Mouse (Mus musculus) adrenal gland, adult 18-20 months (tissue): ENCODE results near the gene Hsd17b3. TPM values are rescaled to one million over a fixed set of nuclear protein-coding genes. Genes with fewer than 3 reads are reported as not detected.

Experiments
- DNase-seq, 2 experiments: peaks; one replicate each; pipeline ENCODE4 v3.0.0; 2021 to 2022; ENCODE audit warnings: low spot score in 2 of 2
- long read RNA-seq, 2 experiments: library from polyadenylated mRNA; stranded (forward); transcript quantifications; one replicate each; pipeline ENCODE4 v2.0.0; 2021
- total RNA-seq, 2 experiments: library from RNA; stranded (reverse); gene quantifications; 1 replicate in 1 of 2; 2 replicates in 1 of 2; pipeline ENCODE4 v1.2.3; 2021

Hsd17b3 gene
- total RNA-seq: 1 to 10 TPM in 1 of 2 experiments, under 1 TPM in 1; 0.74 to 2.2 TPM
- long read RNA-seq, experiment 1: 0 reads
- long read RNA-seq, experiment 2, partial matches to known transcripts: 1 of 1 reads
- long read RNA-seq, experiment 2, other reads (novel, unspliced or antisense): 0 of 1 reads

DNA sequence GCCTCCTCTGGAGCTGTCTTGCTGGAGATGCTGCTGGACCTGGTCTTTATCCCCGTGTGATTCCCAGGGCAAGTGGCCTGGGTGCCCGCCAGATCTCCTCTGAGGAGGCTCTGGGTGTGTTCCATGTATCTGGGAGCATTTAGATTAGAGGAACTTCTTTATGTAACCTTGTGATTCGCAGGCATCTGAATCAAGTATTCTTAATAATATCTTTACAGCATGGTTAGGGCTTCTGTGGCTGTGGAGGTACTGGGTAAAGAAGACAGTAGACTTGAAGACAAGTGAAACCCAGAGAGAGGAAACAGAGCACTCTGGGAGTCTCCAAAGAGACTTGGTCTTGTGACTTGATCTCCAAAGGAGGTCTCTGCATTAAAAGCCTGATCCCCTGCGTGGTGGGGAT, at the start of gene Hsd17b3:
Hsd17b3 (minus strand) TSS at position 101 of the 400 bp plus-strand sequence.
- no peak for DNase-seq

DNA sequence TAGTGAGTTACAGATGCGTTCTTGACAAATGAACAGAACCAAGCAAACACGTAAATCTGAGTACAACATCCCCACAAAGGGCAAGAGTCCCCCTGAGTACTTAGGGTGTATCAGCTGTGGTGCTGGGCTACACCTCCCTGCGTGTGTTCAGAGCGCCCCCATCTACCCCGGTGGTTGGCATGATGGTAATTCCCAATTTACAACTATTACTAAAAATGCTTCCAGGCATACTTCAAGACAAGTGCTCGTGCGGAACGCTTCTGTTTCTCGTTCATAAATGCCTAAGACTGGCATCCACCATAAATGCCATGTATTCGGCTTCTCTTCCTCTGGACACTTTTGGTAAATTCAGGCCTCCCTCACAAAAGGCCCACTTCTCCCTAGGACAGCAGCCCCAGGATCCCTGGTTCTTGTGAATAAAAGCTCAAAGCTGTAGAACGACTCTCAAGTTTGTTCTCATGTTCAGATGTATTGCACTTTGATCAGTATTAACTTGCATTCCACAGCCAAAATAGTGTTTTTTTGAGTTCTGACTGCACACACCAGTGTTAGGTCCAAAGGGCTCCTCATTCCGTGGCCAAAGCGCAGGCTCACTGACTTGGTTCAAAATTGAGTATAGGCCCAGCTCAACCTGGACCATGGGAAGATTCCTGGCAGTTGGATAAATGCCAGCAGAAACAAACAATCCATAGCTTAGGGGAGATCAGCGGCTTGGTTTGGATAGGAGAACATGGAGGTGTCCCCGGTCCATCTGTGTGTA, 40.8 kb upstream of the Hsd17b3 start:
- peak; percentile 42 to 49 for DNase-seq

DNA sequence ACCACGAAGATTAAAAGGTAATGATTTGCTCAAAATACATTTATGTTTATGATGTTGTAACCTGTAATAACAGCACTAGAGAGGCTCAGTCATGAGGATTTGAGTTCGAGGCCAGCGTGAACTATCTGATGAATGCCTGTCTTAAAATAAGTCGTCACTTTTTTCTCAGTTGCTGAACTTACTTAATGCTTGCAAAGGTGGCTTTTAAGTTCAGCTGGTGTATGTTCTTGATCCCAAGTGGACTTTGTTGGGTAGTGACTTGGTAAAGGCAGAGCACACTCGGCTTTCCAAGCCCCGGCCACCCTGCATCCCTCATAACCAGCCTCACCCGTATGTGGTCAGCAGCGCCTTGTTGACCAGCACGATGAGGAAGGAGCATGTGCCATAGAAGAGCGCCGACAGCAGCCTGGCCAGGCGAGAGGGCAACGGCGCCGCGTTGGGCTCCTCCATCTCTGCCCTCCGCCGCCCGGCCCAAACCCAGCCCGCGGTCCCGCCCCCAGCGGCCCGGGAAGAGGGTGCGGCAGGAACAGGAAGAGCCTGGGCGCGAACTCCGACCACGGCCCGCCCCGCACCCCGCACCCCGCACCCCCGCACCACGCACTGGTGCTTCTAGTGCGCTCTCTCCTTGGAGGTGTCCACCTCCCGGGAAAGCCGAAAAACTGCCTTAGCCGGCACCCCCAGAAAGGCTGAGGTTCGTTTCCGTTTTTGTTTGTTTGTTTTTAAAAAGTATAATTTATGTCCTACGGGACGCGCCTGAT, 40.0 kb upstream of the Hsd17b3 start, which contains the start of gene Slc35d2:
Slc35d2 (minus strand) TSS at position 511 of the 758 bp plus-strand sequence.
- peak; percentile 77 to 84 for DNase-seq

DNA sequence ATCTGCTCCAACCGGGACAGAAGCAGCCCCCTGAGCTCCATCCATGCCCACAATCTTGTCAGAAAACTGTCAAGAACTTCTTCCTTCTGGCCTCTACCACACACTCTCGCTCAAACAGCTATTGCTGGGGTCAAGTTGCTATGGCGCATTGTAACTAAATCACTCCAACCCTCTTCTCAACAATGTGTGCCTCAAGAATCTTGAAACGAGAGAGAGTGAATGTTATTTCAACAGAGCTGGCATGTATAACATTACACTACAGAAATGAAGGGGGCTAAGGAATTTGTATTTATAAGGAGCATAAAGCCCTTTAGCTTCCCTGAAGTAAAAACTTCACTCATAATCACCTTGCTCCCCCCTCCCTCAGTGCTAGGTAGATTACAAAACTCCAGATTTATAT, 37.3 kb upstream of the Hsd17b3 start:
- DNase-seq: no peak

DNA sequence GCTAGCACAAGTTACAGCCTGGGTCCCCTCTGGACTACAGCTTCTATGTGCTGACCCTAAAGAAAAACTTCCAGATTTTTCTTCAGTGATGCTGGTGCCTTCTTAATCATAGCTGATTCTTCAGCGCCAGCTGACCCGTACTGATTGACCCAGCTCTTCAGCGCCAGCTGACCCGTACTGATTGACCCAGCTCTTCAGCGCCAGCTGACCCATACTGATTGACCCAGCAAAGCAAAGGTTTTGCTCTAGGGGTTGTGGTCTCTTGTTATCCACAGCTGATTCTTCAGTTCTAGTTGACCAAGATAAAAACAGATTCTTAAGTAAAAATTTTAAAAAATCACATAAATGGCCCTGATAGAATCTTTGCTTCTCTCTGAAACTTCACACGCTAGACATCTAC, 35.9 kb upstream of the Hsd17b3 start:
- no peak for DNase-seq

DNA sequence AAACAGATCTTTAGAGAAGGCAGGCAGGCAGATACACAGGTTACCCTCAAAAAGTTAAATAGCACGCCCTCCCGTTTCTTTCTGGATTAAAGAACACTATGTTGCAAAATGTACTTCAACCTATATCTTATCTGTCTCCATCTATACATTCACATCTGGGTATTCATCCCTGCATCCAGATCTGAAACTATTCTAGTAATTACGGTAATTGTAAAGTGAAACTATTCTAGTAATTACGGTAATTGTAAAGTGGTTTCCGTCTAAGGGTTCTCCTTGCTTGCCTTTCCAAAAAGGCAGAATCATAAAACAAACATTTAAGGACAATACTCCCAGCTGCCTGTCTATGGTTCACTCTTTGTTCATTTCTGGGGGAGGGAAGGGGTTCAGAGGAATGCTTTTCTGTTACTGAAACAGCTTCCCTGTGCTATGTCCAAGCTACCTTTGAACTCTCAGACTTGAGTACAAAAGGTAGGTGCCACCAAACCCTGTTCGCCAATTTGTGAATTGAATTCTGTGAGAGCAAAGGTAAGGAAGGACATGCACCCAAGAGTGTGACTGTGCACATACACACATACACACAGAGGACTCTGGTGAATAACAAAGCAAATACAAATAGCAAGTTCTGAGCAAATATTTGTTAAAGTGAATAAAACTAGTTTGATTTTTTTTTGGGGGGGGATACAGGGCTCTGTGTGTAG, 34.6 kb upstream of the Hsd17b3 start:
- DNase-seq: no peak

DNA sequence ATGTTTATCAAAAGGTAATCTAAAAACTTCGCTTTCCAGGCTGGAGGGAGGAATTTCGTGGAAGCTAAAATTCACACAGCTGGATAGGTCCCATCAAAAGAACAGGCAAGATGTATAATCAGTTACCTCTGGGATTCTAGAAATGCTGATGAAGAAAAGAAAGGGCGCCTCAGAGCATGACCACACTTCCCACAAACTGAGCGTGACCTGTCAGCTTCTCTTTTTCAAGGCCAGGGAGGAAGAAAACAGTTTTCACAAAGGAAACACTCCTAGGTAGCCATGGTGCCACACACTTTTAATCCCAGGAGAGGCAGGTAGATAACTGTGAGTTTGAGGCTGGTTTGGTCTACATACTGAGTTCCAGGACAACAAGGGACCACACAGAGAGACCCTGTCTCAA, 31.7 kb upstream of the Hsd17b3 start:
- DNase-seq: no peak

DNA sequence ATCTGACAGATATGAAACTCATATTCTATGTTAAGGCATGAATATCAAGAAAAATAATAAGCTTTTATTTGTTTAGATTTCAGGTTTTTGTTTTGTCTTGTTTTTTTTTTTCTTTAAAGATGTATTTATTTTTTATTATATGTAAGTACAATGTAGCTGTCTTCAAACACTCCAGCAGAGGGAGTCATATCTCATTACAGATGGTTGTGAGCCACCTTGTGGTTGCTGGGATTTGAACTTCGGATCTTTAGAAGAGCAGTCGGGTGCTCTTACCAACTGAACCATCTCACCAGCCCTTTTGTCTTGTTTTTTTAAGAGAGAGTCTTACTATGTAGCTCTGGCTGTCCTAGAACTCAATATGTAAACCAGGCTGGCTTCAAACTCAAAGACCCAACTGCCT, 28.4 kb upstream of the Hsd17b3 start:
- DNase-seq: no peak

DNA sequence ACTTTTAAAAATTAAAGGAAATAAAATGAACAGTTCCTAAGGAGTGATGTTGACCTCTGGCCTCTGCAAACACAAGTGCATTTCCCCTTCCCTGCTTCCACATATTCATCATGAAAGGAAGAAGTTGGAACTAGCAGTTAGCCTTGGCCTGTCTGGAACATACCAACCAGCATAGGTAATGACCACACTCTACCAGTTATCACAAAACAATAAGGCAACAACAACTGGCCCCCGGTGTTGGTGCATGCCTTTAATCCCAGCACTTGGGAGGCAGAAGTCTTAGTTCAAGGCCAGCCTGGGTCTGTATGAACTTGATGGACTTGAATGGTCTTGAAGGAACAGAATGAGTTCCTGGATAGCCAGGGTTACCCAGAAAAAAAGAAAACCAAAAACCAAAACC, 21.4 kb upstream of the Hsd17b3 start:
- DNase-seq: no peak

DNA sequence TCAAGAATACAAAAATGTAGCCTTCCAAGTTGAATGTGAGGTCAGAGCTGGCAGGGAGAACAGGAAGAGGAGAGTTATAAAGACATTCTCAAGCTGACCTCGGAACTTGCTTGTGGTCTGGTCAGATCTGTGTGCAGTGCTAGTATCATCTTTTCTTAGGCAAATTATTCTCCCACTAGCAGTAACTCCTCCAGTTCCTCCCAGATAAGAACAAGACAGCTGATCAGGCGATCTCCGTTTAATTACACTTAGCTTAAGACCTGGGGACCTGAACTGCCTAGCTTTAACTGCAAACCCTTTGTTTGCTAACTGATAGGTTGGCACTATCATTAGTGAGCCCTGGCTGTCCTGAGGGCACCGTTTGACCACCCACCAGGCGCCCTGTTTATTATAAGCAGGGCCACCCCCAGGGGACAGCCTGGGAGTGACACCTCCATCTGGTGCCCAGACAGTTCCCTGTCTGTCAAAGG, 19.4 kb upstream of the Hsd17b3 start:
- DNase-seq: no peak

DNA sequence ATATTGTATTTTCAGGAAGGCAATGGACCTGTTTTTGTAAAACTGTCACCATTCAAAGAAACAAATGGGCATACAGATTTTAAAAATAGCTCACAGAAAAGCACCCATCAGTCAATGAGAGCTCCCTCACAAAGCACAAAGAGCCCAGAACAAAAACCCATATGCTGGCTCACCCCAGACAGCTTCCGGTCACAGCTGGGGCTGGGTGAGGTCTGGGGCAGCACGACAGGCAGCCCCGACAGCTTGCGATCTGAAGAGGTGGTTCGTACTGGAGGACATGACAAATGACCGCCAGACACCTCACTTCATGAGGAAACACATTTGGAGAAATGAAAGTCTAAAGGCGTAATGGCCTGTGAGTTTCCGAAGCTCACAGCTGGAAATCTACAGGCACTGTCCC, 18.5 kb upstream of the Hsd17b3 start:
- DNase-seq: no peak

DNA sequence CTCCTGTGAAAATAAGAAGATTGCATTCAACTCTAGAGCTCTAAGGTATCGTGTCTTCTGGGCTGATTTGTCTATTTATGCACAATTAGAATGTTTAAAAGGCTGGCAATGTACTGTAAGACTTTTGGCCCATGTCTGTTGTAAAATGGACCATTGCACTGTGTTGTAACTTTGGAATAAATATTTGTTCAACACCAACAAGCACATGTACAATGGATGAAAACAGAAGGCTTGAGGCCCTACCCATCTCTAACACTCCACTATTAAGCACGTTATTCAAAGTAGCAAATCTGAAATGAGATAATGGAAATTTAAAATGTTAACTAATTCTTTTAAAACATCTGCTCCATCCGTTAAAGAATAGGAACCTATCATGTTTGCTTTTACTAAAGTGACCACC, 18.1 kb upstream of the Hsd17b3 start:
- DNase-seq: no peak

DNA sequence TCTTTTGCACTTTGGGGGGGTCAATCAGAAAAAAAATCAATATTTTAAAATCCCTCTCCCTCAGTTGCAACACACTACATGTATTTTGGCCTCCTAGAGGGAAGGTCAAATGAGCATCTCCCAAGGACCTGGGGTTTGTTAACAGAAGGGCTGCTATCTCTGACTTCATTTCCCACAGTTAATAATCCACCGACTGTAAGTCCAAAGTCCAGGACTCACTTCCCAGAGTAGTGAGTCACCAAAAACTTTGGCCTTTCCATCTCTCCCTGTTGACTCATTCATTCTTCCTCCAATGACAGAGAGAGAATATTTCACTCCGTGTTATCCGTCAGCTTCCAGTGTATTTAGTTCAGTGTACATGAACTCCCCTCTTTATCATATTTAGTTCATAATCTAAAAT, 16.7 kb upstream of the Hsd17b3 start:
- no peak for DNase-seq

DNA sequence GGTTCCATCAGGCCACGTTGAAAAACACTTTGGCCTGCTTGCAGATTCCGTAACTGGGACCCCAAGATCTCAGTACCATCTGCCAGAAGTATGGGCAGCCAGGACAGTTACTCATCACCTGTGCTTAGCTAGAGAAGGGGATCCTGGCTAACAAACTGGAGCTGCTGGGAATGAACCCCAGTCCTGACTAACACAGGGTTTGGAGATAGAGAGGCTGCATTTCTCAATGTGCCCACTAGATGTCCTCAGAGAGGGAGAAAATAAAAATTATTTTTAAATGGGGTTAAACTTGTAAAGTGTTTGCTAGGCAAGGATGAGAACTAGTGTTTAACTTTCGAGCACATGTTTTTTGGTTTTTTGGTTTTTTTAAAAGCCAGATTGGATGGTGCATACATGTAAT, 11.2 kb upstream of the Hsd17b3 start:
- peak in 1 of 2 experiments; percentile 38 for DNase-seq

DNA sequence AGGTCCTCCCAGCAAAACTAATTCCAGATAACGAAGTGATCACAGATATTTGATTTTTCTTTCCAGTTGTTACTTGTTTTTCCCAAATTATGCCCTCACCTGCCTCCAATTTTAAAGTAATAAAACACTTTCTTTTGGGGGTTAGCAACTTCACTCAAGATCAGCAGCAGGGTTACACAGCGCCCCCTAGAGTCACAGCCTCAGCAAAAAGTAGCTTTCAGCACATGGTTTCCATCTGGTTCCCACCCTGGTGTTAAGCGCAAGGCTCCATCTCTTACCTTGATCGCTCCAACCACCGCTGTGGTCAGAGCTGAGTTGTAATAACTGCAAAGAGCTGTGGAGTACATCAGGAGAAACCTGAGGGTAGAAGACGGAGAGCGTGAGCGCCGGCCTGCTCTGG, 10.0 kb upstream of the Hsd17b3 start:
- peak in 1 of 2 experiments; percentile 34 for DNase-seq

DNA sequence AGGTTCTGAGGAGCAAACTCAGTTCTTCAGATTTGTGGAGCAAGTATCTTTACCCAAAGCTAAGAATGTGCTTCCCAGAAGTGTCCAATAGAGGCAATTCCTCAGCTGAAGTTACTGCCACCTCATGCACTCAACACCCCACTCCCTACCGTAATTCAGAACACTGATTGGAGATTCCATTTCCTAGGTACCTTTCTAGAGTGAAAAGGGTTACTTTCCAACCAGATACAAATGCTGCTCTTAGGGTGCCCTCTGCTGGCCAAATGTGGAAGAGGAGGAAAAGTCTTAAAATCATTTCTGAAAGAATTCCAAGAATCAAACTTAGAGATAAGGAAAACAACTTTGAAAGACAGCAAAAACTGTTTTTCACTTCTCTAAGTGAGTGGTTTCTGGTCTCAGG, 4.3 kb upstream of the Hsd17b3 start:
- peak; percentile 78 to 83 for DNase-seq

DNA sequence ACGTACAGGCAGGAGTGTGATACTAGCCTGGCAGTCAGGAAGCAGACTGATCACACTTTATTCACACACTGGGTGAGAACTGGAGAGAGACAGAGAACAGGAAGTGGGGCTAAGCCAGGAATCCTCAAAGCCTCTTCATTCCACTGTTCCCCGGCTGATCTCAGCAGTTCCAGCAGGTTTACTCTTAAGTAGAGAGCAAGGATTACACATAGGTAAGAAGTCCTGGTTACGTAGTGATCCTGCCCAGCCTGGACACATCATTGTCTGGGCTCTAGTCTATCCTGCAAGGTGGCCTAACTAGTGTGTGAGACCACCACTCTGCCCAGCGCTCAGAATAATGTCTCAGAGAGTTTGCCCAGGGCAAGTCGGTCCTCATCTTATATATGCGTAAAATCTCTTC, 3.7 kb upstream of the Hsd17b3 start:
- no peak for DNase-seq

DNA sequence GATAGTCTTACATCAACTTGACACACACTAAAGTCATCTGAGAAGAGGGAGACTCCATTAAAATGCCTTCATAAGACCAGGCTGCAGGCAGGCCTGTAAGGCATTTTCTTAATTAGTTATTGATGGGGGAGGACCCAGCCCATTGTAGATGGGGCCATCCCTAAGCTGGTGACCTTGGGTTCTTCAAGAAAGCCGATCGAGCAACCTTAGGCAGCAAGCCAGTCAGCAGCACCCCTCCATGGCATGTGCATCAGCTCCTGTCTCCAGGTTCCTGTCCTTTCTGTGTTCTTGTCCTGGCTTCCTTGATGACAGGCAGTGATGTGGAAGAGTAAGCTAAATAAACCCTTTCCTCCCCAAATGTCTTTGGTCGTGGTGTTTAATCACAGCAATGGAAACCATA, 3.1 kb upstream of the Hsd17b3 start:
- no peak for DNase-seq

DNA sequence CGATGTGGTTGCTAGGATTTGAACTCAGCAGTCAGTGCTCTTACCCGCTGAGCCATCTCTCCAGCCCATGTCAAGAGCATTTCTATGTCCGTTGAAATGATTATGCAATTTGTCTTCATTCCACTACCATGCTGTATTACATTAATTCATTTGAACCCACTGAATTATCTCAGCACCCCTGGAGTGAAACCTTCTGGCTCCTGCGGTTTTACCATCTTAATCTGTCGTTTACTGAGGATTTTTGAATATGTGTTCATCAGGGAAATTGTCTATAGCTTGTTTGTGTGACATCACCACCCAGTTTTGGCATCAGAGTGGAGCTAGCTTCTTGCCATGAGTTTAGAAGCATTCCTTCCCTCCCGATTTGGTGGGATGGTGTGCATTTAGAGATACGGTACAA, 2.0 kb upstream of the Hsd17b3 start:
- DNase-seq: no peak

DNA sequence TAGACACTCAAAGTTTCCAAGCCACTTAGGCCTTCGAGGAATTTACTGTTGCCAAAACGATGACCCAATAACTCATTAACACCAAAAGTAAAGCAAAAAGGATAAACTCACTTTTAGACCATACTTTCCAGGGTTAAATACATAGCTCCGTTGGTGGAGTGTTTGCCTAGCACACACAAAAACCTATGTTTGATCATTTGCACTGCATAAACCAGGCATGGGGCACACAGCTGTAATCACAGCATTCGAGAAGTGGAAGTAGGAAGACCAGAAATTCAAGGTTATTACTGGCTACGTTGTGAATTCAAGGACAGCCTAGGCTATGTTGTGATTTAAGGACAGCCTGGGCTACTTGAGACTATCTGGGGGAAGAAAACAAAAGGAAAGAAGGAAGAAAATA, 1.2 kb upstream of the Hsd17b3 start:
- no peak for DNase-seq

DNA sequence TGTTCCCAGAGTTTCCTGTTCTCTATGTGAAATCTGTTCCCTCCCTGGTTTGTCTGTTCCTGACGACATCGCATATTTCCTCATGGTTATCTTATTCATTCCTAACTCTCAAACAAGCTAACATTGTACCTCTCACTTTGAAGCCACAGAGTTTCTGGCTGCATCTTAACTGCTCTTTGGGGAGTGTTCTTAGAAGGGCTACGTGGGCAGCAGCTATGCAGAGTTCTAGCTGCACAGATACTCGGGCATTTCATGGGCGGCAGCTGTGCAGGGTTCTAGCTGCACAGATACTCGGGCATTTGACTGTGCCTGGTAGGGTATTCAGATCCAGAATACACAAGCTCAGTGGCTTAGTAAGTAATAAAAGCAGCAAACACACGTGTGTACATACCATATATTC, 973 bp downstream of the Hsd17b3 start:
- no peak for DNase-seq

DNA sequence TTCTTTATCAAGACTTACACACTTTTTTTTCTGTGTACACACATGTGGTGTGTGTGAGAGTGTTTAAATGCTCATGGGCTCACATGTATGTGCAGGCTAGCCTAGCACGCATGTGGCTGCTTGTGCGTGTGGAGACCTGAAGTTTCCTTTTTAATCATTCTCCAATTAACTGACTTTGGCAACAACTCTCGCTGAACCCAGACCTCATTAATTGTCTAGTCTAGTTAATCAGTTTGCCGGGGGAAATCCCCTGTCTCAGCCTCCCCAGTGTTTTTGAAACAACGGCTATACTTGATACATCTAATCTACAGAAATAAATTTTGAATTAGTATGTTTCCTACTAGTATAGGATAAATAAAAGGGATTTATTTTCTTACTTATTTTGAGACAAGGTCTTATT, 3.0 kb downstream of the Hsd17b3 start:
- DNase-seq: no peak
